Mouse (Mus musculus): Measurements from ENCODE around the gene Ttc36. TPM values are rescaled to one million over a fixed set of nuclear protein-coding genes. Genes with fewer than 3 reads are reported as not detected.

Ttc36 gene
- 0.83 and 0.94 TPM in 2 replicates for polyA plus RNA-seq (2012; rRNA removed)

DNA sequence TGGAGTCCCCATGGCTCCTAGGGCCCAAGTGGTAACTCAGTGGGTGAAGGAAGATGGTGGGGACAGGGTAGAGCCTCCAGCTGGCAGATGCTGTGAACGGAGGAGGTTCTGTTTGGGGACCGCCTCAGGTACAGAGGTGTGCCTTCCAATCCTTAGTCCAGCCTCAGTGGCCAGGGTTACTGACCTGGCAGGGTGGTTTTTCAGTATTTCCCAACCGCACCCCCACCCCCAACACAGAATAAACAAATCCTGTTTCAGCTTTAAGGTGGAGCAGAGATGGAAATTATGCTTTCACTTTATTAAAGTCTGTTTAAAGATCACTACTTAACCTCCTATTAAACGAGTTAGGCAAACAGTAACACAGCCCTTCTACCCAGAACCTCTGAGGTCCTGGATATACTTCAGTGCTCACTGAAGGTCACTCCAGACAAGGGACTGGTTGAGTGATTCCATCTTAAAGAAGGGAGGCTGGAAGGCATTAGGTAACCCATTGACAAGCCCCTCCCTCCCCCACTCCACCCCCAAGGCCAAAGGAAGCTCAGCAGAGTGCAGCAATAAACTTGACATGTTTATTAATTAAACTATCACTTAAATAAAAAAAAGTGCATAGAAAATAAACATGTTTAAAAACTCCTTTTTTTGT, at the start of gene Ttc36:
Gene Ttc36 (minus strand): TSS at position 265 of the 643 bp plus-strand sequence.

DNA sequence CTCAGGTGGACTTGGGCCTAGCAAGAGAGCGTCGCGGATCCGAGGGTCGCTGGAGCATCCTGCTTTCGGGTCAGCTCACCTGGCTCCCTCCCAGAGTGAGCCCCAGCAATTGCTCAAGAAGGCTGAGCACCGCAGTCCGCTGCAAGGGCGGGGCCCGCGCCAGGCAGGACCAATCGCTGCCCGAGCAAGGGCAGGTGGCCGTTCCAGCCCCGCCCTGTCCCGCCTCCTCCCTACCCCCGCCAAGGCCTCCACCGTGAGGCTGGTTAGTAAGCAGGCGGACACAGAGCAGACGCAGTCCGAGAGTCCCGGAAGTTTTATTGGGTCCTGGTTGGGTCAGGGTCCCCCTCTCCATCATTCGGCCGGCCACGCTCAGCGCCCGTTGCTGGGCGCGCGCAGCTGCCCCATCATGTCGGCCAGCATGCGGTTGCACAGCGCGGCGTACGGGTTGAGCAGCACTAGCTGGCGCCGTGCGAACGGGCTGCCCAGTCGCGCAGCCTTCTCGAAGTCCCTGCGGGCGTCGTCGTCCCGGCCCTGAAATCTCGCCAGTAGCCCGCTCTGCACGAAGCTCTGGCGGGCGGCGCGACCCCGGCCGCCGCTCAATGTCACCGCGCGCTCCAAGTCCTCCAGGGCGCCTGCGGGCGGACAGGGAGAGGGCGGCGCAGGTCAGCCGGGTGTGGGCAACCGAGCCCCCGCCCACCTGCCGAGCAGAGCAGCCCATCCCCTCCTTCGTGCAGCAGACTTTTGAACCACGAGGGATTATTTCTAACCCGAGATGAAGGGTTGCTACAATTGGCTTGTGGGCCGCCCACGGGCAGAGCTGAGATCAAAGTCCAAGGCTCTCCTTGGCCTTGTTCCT, 3.5 kb downstream of the Ttc36 start, which contains the start of gene Tmem25:
Gene Tmem25 (minus strand): TSS at position 206 of the 856 bp plus-strand sequence.

DNA sequence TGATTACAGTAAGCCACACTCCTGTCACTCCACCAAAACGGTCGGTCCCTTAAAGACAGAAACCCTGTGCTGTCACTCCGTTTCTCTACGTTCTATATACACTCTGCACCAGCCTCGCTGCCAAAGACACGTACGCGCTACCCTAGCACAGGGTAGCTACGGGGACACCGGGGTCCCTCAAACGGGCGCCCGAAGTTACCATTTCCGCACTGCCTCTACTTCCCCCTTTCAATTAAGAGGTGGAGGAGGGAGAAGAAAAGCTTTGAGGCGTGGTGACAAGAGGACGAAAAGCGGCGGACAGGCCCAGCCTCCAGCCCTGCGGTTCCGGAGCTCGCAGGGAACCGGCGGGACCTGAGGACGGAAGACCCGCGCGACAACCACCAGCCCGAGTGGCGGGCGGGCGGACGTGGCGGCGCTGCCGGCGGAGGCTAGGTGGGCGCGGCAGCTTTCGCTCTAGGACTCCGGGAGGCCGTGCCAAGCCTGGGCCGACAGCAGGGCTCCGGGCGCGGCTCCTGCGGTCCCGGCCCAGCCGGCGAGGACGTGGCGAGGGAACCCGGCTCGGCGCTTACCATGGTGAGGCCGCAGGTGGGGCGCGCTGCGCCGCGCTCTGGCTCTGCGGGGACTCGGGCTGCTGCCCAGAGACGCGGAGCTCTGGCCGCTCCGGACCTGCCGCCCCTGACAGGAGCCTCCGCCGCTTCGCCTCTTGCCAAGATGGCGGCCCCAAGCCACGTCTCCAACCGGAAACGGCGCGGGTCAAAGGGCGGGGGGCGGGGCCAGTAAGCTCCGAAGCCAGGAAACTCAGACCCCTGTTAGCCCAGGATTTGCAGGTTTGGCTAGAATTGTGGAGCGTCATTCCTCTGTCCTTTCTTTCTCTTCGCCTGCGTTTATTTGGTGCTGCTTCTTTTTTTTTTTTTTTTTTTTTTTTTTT, 35.5 kb downstream of the Ttc36 start, which contains the start of the genes Arcn1 and Ift46:
Gene Arcn1 (minus strand): TSS at position 745 of the 928 bp plus-strand sequence.
Gene Ift46 (plus strand): TSS at position 808 of the 928 bp plus-strand sequence.

Other genes starting within 250 kb of the Ttc36 start
- gene Cxcr5, start 241.2 kb downstream of the Ttc36 start, polyA plus RNA-seq (2012; rRNA removed) = not detected in 2 replicates
- 52.3 and 67.1 TPM in 2 replicates for gene Ddx6, start 198.2 kb downstream of the Ttc36 start, polyA plus RNA-seq (2012; rRNA removed)
- not detected in 2 replicates for gene Treh, start 129.8 kb downstream of the Ttc36 start, polyA plus RNA-seq (2012; rRNA removed)
- 88.9 and 184 TPM in 2 replicates for gene Phldb1, start 67.9 kb downstream of the Ttc36 start, polyA plus RNA-seq (2012; rRNA removed)
- 97.4 and 105 TPM in 2 replicates for gene Arcn1, start 35.2 kb downstream of the Ttc36 start, polyA plus RNA-seq (2012; rRNA removed)
- 126 and 128 TPM in 2 replicates for gene Ift46, start 35.2 kb downstream of the Ttc36 start, polyA plus RNA-seq (2012; rRNA removed)
- gene Tmem25, start 3.8 kb downstream of the Ttc36 start, polyA plus RNA-seq (2012; rRNA removed) = 3.8 and 6.6 TPM in 2 replicates
- gene Kmt2a, start 78.2 kb upstream of the Ttc36 start, polyA plus RNA-seq (2012; rRNA removed) = 17.7 and 21.7 TPM in 2 replicates
- 255 and 521 TPM in 2 replicates for gene Atp5l, start 117.7 kb upstream of the Ttc36 start, polyA plus RNA-seq (2012; rRNA removed)
- gene Ube4a, start 162.5 kb upstream of the Ttc36 start, polyA plus RNA-seq (2012; rRNA removed) = 19.1 and 28.7 TPM in 2 replicates
- gene Cd3g, start 177.4 kb upstream of the Ttc36 start, polyA plus RNA-seq (2012; rRNA removed) = 0.05 and 0.06 TPM in 2 replicates
- not detected in 2 replicates for gene Cd3d, start 178.7 kb upstream of the Ttc36 start, polyA plus RNA-seq (2012; rRNA removed)
- gene Cd3e, start 206.6 kb upstream of the Ttc36 start, polyA plus RNA-seq (2012; rRNA removed) = not detected in 2 replicates
- 0.94 and 3.8 TPM in 2 replicates for gene Mpzl2, start 236.7 kb upstream of the Ttc36 start, polyA plus RNA-seq (2012; rRNA removed)

All from central nervous system, embryonic 11.5 days (tissue).